Mouse (Mus musculus) embryonic fibroblast, embryonic 13.5 days (primary cell): Measurements from ENCODE around the gene Tapbpl. TPM values are rescaled to one million over a fixed set of nuclear protein-coding genes. Genes with fewer than 3 reads are reported as not detected.

ENCODE experiments used
- H3K27ac ChIP-seq: 2 replicates; pipeline ENCODE4 v1.5.1; 2012; ENCODE audit warnings: low read length, control low read depth, inconsistent platforms; ENCODE audit not compliant: insufficient read depth
- H3K4me1 ChIP-seq: 2 replicates; pipeline ENCODE4 v1.6.1; 2011; ENCODE audit warnings: low read length; ENCODE audit not compliant: control insufficient read depth, insufficient read depth
- H3K4me3 ChIP-seq: 2 replicates; pipeline ENCODE4 v1.5.1; 2011; ENCODE audit warnings: mild to moderate bottlenecking, control low read depth, low read length; ENCODE audit not compliant: insufficient read depth
- CTCF ChIP-seq: IDR thresholded peaks from 2 replicates; pipeline ENCODE4 v1.5.1; 2011; ENCODE audit warnings: mild to moderate bottlenecking, control low read depth, low read length, moderate library complexity, borderline replicate concordance; ENCODE audit not compliant: insufficient read depth
- POLR2A ChIP-seq: IDR thresholded peaks from 2 replicates; pipeline ENCODE4 v1.6.1; 2011; ENCODE audit warnings: low read depth, mild to moderate bottlenecking, control low read depth, low read length, moderate library complexity
- polyA plus RNA-seq: library from polyadenylated mRNA; stranded (reverse); fragments of >200 nt; gene quantifications from 2 replicates; pipeline ENCODE4 v1.2.4, GENCODE M21; 2011; ENCODE audit warnings: low read depth; ENCODE audit not compliant: missing spikeins, insufficient read length

The Tapbpl gene
- polyA plus RNA-seq, 1 experiment = 6.3 TPM

GRCm38 (mm10) chr6:125225518-125226115 lies 6.0 kb downstream of the Tapbpl start:
- TF ChIP-seq POLR2A (no peak), CTCF (peak; percentile 8; the same call in 1 of the 2 replicates)
- H3K27ac ChIP-seq = no peak overlapping the region

DNA sequence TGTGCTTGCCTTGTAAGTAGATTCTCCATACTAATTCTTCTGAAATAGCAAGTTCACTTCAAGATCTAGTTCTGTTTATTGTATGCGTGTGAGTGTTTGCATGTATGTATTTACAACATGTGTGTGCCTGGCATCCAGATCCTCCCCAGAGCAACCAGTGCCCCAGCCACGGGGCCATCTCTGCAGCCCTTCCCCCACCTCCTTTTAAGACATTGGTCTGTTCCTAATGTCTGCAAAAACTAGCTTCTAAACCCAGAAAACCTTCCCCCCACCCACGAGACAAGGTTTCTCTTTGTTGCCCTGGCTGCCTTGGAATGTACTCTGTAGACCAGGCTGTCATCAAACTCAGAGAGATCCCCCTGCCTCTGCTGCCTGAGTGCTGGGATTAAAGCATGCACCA lies 9.1 kb downstream of the Tapbpl start:
- Histone ChIP-seq H3K4me1 (no peaks in the 10 kb centered on the region), H3K4me3 (no peak overlapping the region), H3K27ac (no peak overlapping the region)
- TF ChIP-seq CTCF = no peak

More at GRCm38 (mm10) chr6:125225518-125226115, 6.0 kb downstream of the Tapbpl start:
- no peak overlapping the region for H3K4me3 ChIP-seq
- no peaks in the 10 kb centered on the region for H3K4me1 ChIP-seq

DNA sequence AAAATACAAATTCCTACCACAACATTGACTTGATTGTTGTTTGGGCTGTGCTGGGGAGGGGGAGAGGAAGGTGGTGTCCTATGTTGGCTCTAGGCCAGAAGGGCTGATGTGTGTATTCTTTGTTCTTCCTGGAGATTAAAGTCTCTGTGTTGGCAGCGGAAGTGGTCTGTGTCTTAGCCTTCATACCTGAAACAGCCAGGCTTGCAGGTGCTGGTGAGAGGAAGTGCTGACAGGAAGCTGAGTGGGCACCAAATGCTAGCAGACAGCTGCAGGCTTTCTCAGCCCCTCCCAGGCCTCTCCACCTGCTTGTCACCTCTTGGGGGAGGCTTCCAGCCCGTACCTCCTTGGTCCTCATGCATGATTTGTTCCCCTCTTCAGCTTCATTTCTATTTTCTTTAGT lies 9.5 kb downstream of the Tapbpl start:
- no peak for TF ChIP-seq POLR2A
- no peak for TF ChIP-seq CTCF
- Histone ChIP-seq H3K4me1 (no peaks in the 10 kb centered on the region), H3K27ac (no peak overlapping the region), H3K4me3 (no peak overlapping the region)

GRCm38 (mm10) chr6:125221115-125221745 lies 10.4 kb downstream of the Tapbpl start:
- no peak overlapping the region for H3K27ac ChIP-seq
- TF ChIP-seq CTCF (no peak), POLR2A (no peak)
- no peak overlapping the region for H3K4me3 ChIP-seq
- no peaks in the 10 kb centered on the region for H3K4me1 ChIP-seq

DNA sequence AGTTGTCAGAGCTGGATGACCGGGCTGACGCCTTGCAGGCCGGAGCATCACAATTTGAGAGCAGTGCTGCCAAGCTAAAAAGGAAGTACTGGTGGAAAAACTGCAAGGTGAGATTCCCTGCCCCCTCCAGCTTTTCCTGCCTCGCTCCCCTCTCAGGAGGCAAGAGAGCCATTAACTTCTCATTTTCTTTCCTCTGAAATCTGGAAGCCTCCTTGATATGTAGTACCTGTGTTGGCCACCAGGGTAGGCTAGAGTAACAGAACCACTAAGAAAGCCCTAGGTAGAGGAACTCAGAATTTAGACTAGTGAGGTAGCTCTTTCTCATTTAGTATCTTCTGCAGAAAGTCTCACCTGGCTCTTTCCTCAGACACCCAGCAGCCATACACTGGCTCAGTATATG lies 12.7 kb downstream of the Tapbpl start:
- TF ChIP-seq CTCF (no peak), POLR2A (no peak)
- Histone ChIP-seq H3K27ac (no peak overlapping the region), H3K4me1 (no peaks in the 10 kb centered on the region), H3K4me3 (no peak overlapping the region)

GRCm38 (mm10) chr6:125217899-125218298 lies 13.8 kb downstream of the Tapbpl start:
- no peak overlapping the region for H3K27ac ChIP-seq
- H3K4me3 ChIP-seq = no peak overlapping the region
- no peaks in the 10 kb centered on the region for H3K4me1 ChIP-seq
- TF ChIP-seq CTCF = no peak
- no peak for TF ChIP-seq POLR2A

DNA sequence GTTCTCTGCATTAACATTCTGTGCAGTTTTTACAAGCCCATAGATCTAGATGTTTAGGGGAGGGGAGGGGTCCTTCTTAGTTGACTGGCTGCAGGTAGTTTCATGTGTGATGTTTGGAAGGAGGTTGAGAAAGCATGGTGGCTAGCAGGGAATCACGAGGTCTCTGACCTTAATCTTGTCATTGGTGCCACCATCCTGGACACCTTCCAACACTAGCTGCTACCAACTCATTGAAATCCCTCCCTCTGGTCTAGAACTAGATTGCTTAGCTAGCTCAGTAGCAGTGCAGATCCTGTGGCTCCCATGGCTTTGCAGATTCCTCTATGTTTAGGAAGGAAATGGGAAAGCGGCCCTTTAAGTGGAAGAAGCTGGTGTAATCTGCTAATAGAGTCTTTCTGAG lies 14.8 kb downstream of the Tapbpl start:
- no peak overlapping the region for H3K4me3 ChIP-seq
- no peak overlapping the region for H3K27ac ChIP-seq
- H3K4me1 ChIP-seq = no peaks in the 10 kb centered on the region
- TF ChIP-seq POLR2A (no peak), CTCF (no peak)

DNA sequence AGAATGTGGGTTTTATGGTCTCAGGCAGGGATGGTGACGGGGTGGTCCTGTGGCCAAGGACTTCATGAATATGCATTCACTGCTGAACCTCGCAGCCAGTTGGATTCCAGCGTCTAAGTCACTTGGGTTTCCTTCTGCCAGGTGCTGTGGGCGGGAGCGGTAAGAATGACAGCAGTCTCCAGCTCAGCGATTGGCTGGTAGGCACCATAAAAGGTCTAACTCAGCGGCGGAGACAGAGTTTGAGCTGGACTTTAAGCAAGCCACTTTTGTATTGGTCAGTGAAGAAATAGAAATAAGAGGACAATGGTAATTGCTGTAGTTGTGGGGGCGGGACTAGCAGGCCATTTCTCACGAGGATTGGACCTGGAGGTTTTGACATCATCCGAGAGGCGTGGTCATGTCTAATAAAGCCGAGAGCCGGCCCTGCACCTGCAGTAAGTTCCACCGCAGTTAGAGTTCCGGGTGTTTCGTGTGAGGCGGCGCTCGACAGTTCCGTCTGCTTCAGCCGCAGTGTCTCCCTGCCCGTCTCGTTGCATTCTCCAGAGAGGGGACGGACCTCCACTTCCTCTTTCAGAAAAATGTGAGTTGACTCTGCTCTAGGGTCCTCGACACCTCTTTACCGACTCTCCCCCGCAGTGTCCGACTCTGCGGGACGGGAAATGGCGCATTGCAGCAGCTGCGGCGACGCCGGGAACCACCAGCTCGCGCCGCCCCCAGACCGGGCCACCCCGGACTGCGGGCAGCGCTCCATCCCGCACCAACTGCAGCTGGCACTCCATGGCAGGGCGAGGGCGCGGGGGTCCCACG lies 16.3 kb downstream of the Tapbpl start, which contains the start of gene Vamp1:
TSS of gene Vamp1 (plus strand) at position 404 of the 807 bp plus-strand sequence.
- TF ChIP-seq POLR2A (peak; percentile 90), CTCF (no peak)
- H3K4me3 ChIP-seq = peak within 1 kb of the TSS; percentile 62
- H3K27ac ChIP-seq = no peak within 1 kb of the TSS
- no peaks in the 10 kb centered on the region for H3K4me1 ChIP-seq

DNA sequence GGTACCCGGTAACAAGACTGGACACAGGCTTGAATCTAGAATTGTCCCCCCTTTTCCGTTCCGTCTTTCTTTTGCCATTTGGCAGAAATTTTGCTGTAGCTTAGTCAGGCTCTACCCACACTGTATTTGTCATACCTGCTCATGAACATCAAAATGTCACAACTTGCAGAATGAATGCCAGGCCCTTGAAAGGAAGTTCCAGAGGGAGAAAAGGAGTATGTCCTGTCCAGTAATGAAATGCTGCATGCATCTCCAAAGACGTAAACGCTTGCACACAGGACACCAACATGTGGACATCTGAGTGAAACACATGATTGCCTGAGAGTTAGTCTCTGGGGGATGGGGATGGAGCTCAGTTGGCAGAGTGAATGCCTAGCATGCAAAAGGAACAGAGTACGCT lies 17.9 kb downstream of the Tapbpl start:
- TF ChIP-seq POLR2A = no peak
- TF ChIP-seq CTCF = no peak
- Histone ChIP-seq H3K27ac (no peak overlapping the region), H3K4me1 (no peaks in the 10 kb centered on the region), H3K4me3 (no peak overlapping the region)

- TF ChIP-seq CTCF (no peak), POLR2A (no peak)
- H3K4me3 ChIP-seq = no peak overlapping the region
- H3K27ac ChIP-seq = no peak overlapping the region
- H3K4me1 ChIP-seq = no peaks in the 10 kb centered on the region
Observed at GRCm38 (mm10) chr6:125213129-125213528, 18.5 kb downstream of the Tapbpl start.
